Mouse (Mus musculus): ENCODE measurements around the gene Ctla2b. TPM values are rescaled to one million over a fixed set of nuclear protein-coding genes. Genes with fewer than 3 reads are reported as not detected.

The Ctla2b gene
- polyA plus RNA-seq, 1 experiment: 0.35 TPM

GRCm38 (mm10) chr13:60864281-60864680 lies 33.0 kb downstream of the Ctla2b start, which contains the start of gene 4930486L24Rik:
Gene 4930486L24Rik, minus strand, starts transcription at chr13:60864475.
- Histone ChIP-seq H3K4me1 (ENCODE audit: control insufficient read depth, insufficient read depth, insufficient read length, low read length) (no peaks in the 10 kb centered on the region), H3K4me3 (ENCODE audit: low read depth, low read length) (no peak within 1 kb of the TSS), H3K36me3 (ENCODE audit: control insufficient read depth, insufficient read depth, low read length) (no peaks in the 10 kb centered on the region), H3K27me3 (ENCODE audit: control insufficient read depth, insufficient read depth, low read length) (no peaks in the 10 kb centered on the region), H3K27ac (ENCODE audit: insufficient read depth, low read depth, low read length) (no peak within 1 kb of the TSS)
- no peak for TF ChIP-seq POLR2A (IDR thresholded peaks at IDR 0.05; ENCODE audit: low read depth, low read length)
- TF ChIP-seq CTCF (IDR thresholded peaks at IDR 0.05; ENCODE audit: extremely low read depth, insufficient read length, insufficient replicate concordance, low read depth, low read length): no peak
- 45% methylated on average over 1 of the region's 1 CpGs for WGBS

GRCm38 (mm10) chr13:60848241-60849120 lies 48.8 kb downstream of the Ctla2b start:
- TF ChIP-seq POLR2A (IDR thresholded peaks at IDR 0.05; ENCODE audit: low read depth, low read length): no peak
- TF ChIP-seq CTCF (IDR thresholded peaks at IDR 0.05; ENCODE audit: extremely low read depth, insufficient read length, insufficient replicate concordance, low read depth, low read length): no peak
- WGBS: 73% methylated on average over 4 of the region's 4 CpGs
- Histone ChIP-seq H3K27ac (ENCODE audit: insufficient read depth, low read depth, low read length) (peak overlapping the region; percentile 46), H3K27me3 (ENCODE audit: control insufficient read depth, insufficient read depth, low read length) (no peaks in the 10 kb centered on the region), H3K36me3 (ENCODE audit: control insufficient read depth, insufficient read depth, low read length) (no peaks in the 10 kb centered on the region), H3K4me3 (ENCODE audit: low read depth, low read length) (no peak overlapping the region), H3K4me1 (ENCODE audit: control insufficient read depth, insufficient read depth, insufficient read length, low read length) (no peaks in the 10 kb centered on the region)

Other genes starting within 250 kb of the Ctla2b start
- gene BC051665, start 111.1 kb downstream of the Ctla2b start, polyA plus RNA-seq (2012; rRNA removed): not detected in 2 replicates
- not detected in 2 replicates for gene Ctsll3, start 94.6 kb downstream of the Ctla2b start, polyA plus RNA-seq (2012; rRNA removed)
- gene 4930486L24Rik, start 33.0 kb downstream of the Ctla2b start, polyA plus RNA-seq (2012; rRNA removed): not detected in 2 replicates
- gene Gm49392, start 553 bp downstream of the Ctla2b start, polyA plus RNA-seq (2012; rRNA removed): not detected in 2 replicates
- gene Tpbpb, start 7.4 kb upstream of the Ctla2b start, polyA plus RNA-seq (2012; rRNA removed): not detected in 2 replicates
- gene Gm49393, start 38.1 kb upstream of the Ctla2b start, polyA plus RNA-seq (2012; rRNA removed): not detected in 2 replicates
- gene Gm49391, start 39.1 kb upstream of the Ctla2b start, polyA plus RNA-seq (2012; rRNA removed): 0.25 and 0.38 TPM in 2 replicates
- 0.61 and 1.4 TPM in 2 replicates for gene Ctla2a, start 39.2 kb upstream of the Ctla2b start, polyA plus RNA-seq (2012; rRNA removed)
- not detected in 2 replicates for gene Tpbpa, start 44.5 kb upstream of the Ctla2b start, polyA plus RNA-seq (2012; rRNA removed)
- gene Ctsj, start 108.5 kb upstream of the Ctla2b start, polyA plus RNA-seq (2012; rRNA removed): not detected in 2 replicates
- not detected in 2 replicates for gene Ctsq, start 143.2 kb upstream of the Ctla2b start, polyA plus RNA-seq (2012; rRNA removed)